Mouse (Mus musculus) right cerebral cortex, postnatal 4 days (tissue): Measurements from ENCODE around the gene Itpkc.
A peak's percentile ranks its signal among the peaks of the same experiment; 100 is the strongest.

Experiments
- DNase-seq: peaks from one replicate; pipeline ENCODE4 v3.0.0-alpha.2; 2022

Itpkc gene

GRCm38 (mm10) chr7:27189271-27189931, 39.1 kb downstream of the Itpkc start:
- DNase-seq, result no peak

GRCm38 (mm10) chr7:27185986-27186385, 42.5 kb downstream of the Itpkc start:
- no peak for DNase-seq

DNA sequence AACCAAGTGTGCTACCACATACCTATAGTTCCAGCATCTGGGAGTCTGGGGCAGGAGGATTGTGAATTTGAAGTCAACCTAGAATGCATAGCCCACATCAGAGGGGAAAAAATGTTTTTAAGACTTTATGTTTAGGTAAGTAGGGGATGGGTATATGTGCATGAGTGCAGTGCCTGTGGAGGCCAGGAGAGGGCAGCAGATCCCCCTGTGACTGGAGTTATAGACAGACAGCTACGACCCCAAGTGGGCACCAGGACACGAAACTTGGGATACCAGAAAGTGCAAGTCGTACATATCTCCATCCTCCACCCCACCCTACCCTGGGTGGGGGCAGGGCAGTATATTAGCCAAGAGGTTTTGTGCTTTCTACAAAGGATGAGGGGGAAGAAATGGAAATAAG, 43.5 kb downstream of the Itpkc start:
- DNase-seq, result peak; percentile 53

GRCm38 (mm10) chr7:27182498-27182897, 46.0 kb downstream of the Itpkc start:
- DNase-seq, result no peak

GRCm38 (mm10) chr7:27180837-27181695, 47.4 kb downstream of the Itpkc start, which contains the start of the genes Gm21983 and Mia:
Gm21983 (minus strand) TSS chr7:27181086.
Mia (minus strand) TSS chr7:27181157.
- DNase-seq, result no peak

- DNase-seq, result no peak
Observed at GRCm38 (mm10) chr7:27180036-27180435, 48.4 kb downstream of the Itpkc start.

- no peak for DNase-seq
Observed at GRCm38 (mm10) chr7:27179217-27179918, 49.1 kb downstream of the Itpkc start.

DNA sequence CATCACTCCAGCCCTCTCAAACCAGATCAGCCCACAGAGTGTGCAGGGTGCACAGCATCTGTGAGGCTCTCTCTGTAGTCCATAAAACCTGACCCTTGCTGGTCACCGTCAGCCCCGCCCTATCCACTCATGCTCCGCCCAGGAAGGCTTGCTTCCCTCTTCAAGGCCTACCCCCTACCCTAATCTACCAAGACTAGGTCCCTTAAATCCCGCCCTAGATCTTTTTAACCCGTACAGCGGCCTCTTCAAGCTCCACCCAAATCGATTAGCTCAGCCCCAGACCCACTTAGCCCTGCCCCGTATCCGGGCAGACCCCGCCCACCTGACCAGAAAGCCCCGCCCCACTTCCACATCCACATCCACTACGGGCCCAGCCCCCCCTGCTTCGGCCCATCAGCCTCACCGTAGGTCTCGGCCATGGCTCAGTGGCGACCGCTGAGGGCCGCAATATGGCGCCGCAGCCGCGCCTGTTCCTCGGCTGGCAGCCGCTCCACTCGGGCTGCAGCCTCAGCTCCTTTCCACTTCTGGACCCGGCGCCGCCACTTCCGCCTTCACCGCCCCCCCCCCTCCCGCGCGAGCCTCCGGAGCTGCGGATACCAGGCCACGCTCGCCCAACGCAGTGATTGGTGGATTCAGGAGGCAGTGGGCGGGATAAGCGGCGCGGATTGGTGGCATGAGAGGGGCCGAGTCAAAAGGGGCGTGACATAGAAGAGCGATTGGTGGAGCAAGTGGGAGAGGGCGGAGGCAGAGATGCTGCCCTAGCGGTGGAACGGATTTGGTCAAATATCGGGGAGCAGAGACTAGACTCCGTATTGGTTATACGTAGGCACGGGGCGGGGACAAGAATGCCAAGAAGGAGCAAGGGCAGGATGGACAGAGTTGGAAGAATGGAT, 49.9 kb downstream of the Itpkc start, which contains the start of gene Rab4b:
TSS of gene Rab4b (minus strand) at position 573 of the 893 bp plus-strand sequence.
- DNase-seq, result peak; percentile 97

DNA sequence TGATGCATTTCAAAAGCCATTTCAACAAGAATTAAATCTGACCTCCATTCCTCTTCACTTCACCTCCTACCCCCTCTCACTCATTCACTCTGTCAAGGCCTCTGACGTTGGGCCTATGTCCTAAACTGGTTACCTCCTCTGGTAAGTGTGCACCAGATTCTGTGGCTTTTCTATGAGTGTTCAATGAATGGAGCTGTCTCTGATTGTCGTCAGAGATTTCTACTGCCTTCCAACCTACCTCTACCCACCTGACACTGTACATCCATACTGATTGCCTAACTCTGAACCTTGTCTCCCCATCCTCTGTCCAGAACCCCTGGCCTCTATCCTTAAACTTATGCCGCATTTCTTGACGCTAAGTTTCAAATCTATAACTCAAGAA, 50.5 kb downstream of the Itpkc start:
- DNase-seq, result no peak

DNA sequence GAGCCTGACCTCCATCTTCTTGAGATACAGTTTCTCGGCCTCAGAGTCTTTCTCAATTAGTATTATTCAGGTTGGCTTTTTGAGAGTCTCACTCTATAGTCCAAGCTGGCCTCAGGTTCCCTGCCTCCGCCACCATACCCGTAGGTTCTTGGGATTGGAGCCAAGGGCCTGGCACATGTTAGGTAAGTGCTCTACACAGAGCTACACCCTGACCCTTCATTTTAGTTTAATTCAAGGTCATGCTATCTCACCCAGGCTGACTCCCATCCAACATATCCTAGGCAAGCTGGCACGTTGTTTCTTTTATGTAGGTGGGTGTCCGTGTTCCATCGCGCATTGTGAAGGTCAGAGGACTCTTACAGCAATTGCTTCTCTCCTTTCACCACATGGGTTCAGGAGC, 53.6 kb downstream of the Itpkc start:
- no peak for DNase-seq

DNA sequence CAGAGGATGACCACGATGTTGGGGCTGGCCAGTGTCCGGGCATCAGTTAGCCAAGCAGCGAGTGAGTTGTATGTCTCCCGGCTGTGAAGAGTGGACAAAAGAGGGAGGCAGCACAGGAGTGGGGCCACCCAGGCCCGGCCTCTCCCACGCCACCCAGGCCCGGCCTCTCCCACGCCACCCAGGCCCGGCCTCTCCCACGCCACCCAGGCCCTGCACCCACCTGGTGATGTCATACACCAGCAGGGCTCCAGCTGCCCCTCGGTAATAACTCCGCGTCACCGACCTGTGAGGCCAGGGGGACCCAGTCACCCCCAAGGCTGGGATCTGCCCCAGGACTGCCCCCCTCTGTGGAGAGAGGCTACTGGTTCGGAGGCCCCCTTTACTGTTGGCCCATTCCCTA, 54.0 kb downstream of the Itpkc start:
- no peak for DNase-seq

DNA sequence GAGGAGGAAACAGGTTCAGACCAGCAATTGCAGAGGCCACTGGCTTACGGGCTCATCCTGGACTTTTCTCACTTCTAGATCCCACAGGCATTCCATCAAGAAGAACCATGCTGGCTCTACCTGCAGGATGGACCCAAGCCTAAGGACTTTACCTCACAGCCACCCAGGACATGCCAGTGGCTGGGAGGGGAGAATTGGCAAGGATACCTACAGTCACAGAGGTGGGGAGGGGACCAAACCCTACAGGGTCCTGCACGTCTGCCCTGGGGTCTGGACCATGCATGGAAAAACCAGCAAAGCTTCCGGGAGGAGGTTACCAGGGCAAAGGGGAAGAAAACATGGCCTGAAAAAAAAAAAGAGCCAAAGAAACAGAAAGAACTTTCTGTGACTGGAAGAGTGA, 57.5 kb downstream of the Itpkc start:
- no peak for DNase-seq

DNA sequence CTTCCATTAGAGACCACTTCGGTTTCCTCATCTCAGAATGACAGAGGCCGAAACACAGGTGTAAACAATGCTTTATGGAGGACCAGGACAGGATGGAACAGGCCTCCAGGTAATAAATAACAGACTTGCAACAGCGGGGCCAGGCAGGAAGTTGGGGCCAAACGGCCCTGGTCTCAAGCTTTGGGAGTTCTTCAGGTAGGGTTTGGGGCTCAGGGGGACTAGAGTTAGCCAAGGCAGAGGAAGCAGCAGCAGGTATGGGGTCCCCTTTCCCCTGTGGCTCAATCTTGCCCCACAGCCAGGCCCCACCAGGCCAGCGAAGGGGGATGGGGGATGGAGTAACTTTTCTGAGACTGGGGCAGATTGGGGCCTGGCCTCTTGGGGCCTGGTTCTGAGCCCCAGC, 60.1 kb downstream of the Itpkc start:
- DNase-seq, result no peak

DNA sequence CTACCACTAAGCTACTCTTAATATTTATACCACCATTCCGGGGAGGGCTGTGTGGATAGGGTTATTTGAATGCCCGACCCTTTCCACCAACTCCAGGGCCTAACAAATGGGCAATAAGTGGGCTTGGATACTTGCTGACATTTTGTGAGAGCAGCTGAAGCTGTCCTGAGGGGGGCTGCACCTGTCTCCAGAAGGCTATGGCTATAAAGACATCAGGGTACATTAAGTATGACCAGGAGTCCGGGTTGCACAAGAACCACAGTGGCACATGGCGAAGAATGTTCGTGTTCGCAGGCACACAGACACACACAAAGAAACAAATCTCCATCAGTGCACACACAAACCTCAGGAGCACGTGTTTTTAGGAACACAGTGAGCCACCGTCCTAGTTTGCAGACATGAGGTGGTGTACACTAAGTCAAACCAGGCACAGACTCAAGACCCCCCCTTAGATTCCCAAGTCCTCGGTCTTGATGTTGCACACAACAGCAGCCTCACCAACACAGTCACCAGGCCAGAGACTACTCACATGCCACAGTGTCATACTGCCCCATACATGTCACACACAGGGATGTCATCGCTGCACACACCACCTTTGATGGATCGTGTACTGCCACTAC, 60.9 kb downstream of the Itpkc start:
- DNase-seq, result no peak

GRCm38 (mm10) chr7:27166614-27167474, 61.6 kb downstream of the Itpkc start, which contains the start of gene Egln2:
Egln2 (minus strand) TSS chr7:27166802.
- DNase-seq, result peak; percentile 99

GRCm38 (mm10) chr7:27166229-27166613, 62.2 kb downstream of the Itpkc start:
- DNase-seq, result peak; percentile 85

DNA sequence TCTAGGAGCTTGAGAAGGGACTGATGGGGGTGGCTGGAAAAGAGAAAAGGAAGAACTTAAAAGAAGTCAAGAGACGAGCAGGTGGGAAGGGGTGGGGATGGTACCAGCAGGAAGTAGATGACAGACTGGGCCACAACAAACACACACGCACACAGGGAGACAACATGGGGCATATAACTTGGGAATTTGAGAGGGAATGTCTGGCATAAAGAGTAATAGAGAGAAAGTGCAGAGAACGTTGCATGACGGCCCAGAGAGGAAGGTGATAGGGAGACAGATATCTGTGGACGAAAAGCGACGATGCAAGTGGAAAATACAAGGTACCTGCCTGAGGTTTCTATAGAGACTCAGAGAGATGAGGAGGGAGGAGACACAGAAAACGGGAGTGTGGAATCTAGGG, 62.8 kb downstream of the Itpkc start:
- no peak for DNase-seq

GRCm38 (mm10) chr7:27165007-27165655, 63.3 kb downstream of the Itpkc start:
- DNase-seq, result no peak

DNA sequence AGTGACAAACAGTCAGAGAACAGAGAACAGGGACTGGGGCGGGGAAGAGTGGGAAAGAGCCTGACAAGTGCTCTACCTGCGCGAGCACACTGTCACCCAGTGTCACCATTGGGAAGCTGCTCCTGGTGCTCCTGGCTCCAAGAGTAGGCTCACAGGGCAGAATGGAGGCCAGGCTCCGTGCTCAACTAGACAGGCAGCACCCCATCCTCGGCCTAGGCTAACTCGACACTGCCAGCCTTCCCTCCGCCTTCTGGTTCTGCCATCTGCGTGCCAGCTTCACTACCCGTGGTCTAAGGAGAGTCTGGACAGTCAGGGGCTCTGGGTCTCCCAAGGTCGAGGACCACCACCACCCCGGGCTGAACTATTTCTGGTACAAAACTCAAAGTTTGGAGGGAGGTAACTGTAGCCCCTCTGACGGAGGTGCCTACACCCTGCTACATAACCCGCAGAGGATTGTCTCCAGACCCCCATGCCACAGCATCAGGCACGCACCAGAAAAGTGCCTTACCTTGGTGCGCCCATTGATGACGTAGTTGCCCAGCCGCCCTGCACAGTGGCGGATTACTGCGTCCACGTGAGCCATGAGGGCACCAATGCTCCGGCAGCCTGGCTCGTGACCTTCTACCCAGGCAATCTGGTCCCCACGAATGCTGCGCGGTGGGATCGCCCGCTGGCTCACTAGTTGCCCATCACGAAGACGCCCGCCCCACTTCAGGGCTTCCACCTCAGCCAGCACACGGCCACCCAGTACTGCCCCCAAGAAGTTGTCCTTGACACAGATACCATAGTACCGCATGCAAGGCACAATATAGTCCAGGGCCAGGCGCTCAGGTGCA, 64.1 kb downstream of the Itpkc start:
- DNase-seq, result no peak

DNA sequence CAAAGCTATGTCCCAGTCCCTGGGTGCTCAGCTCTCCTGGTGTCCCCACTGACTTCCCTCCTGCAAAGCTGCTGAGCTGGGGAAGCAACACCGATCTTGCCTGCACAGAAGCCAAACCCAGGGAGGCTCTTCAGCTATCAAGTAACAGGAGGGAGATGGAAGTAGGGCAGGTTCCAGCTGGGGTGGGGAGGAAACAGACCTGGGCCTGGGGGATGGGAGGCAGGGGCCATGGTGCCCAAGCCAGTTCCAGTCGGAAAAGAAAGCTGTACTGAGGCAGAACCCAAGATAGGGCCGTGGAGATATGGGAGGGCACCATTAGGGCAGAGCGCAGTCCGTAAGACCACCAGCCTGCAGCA, 65.0 kb downstream of the Itpkc start:
- DNase-seq, result no peak
